Mouse (Mus musculus) CH12.LX (cell line): ENCODE measurements at regions not wholly inside any gene's neighbourhood (a gene's known extent, or its start where the extent isn't known, plus 50 kb on each side); places are given as distances from the start of the nearest gene placed in this dataset.

Source experiments
- DNase-seq: peaks from one replicate; pipeline ENCODE4 v3.0.0-alpha.2; 2013; ENCODE audit errors: extremely low read depth
- H3K27ac ChIP-seq: 2 replicates; pipeline ENCODE4 v1.5.1; 2012; ENCODE audit warnings: low read depth, mild to moderate bottlenecking, control low read depth, moderate library complexity; ENCODE audit not compliant: insufficient read depth
- H3K27me3 ChIP-seq: replicated peaks from 2 replicates; pipeline ENCODE3; 2012; ENCODE audit warnings: inconsistent platforms
- H3K36me3 ChIP-seq, 2 experiments: replicated peaks in 1 of 2; 2 replicates each; pipeline versions ENCODE3 to v1.6.1; 2012; ENCODE audit warnings: inconsistent platforms in 1 of 2, low read length in 1 of 2, mild to moderate bottlenecking in 1 of 2, mixed read lengths in 1 of 2, moderate library complexity in 1 of 2; ENCODE audit not compliant: control insufficient read depth in 1 of 2, insufficient read depth in 1 of 2
- H3K4me1 ChIP-seq, 2 experiments: 2 replicates each; pipeline ENCODE4 v1.6.1; 2012; ENCODE audit warnings: inconsistent platforms in 1 of 2, moderate library complexity in 1 of 2; ENCODE audit not compliant: insufficient read depth in 2 of 2, control insufficient read depth in 1 of 2
- H3K4me2 ChIP-seq: 2 replicates; pipeline ENCODE4 v1.6.1; 2012; ENCODE audit warnings: low read depth, mild to moderate bottlenecking, control low read depth; ENCODE audit not compliant: poor library complexity, insufficient read depth, severe bottlenecking
- H3K4me3 ChIP-seq, 3 experiments: fragments of 150-350 bp in 1 of 3; sonication (generic) in 1 of 3; replicated peaks in 1 of 3; 2 replicates each; pipeline versions ENCODE3 to v1.5.1; 2011 to 2012; ENCODE audit warnings: low read depth in 2 of 3, low read length in 2 of 3, mild to moderate bottlenecking in 2 of 3, moderate library complexity in 2 of 3, control low read depth in 1 of 3, improper control_type of control experiment in 1 of 3, inconsistent platforms in 1 of 3, mixed read lengths in 1 of 3; ENCODE audit not compliant: poor library complexity in 1 of 3
- H3K79me2 ChIP-seq: replicated peaks from 2 replicates; pipeline ENCODE4 v1.6.1; 2012; ENCODE audit warnings: mild to moderate bottlenecking, moderate library complexity; ENCODE audit not compliant: control insufficient read depth, poor library complexity, insufficient read depth, severe bottlenecking; ENCODE audit errors: extremely low read depth
- H3K9ac ChIP-seq: 2 replicates; pipeline ENCODE4 v1.6.1; 2012; ENCODE audit warnings: low read depth, mild to moderate bottlenecking, control low read depth, moderate library complexity; ENCODE audit not compliant: insufficient read depth
- H3K9me3 ChIP-seq: replicated peaks from 2 replicates; pipeline ENCODE3; 2012; ENCODE audit warnings: low read length, inconsistent platforms, mixed read lengths
- CTCF ChIP-seq, 2 experiments: IDR thresholded peaks in 1 of 2; conservative IDR thresholded peaks in 1 of 2; 2 replicates each; pipeline ENCODE4 v1.5.1; 2011 to 2012; ENCODE audit warnings: low read depth in 2 of 2, low read length in 2 of 2, improper control_type of control experiment in 1 of 2, inconsistent platforms in 1 of 2, mild to moderate bottlenecking in 1 of 2, moderate library complexity in 1 of 2
- E2F4 ChIP-seq: IDR thresholded peaks from 2 replicates; pipeline ENCODE4 v1.6.1; 2011; ENCODE audit warnings: low read depth, low read length, improper control_type of control experiment; ENCODE audit not compliant: insufficient replicate concordance
- EP300 ChIP-seq: IDR thresholded peaks from 2 replicates; pipeline ENCODE4 v1.6.1; 2011; ENCODE audit warnings: low read length, improper control_type of control experiment
- JUND ChIP-seq: conservative IDR thresholded peaks from 2 replicates; pipeline ENCODE4 v1.6.1; 2011; ENCODE audit warnings: low read depth, low read length, improper control_type of control experiment
- MAFK ChIP-seq: IDR thresholded peaks from 2 replicates; pipeline ENCODE4 v1.6.1; 2011; ENCODE audit warnings: low read length, improper control_type of control experiment; ENCODE audit not compliant: insufficient replicate concordance
- MAX ChIP-seq: IDR thresholded peaks from 2 replicates; pipeline ENCODE4 v1.6.1; 2011; ENCODE audit warnings: low read length, improper control_type of control experiment
- MAZ ChIP-seq: IDR thresholded peaks from 2 replicates; pipeline ENCODE4 v1.6.1; 2012; ENCODE audit warnings: low read depth, mild to moderate bottlenecking, inconsistent platforms, low read length, improper control_type of control experiment, moderate library complexity
- NRF1 ChIP-seq: IDR thresholded peaks from 2 replicates; pipeline ENCODE4 v1.6.1; 2014; ENCODE audit warnings: low read depth, mild to moderate bottlenecking, inconsistent platforms, low read length, improper control_type of control experiment, moderate library complexity
- PAX5 ChIP-seq: IDR thresholded peaks from 2 replicates; pipeline ENCODE4 v1.6.1; 2012; ENCODE audit warnings: low read length, inconsistent platforms, mixed read lengths
- POLR2A ChIP-seq: IDR thresholded peaks from 2 replicates; pipeline ENCODE4 v1.6.1; 2011; ENCODE audit warnings: low read depth, mild to moderate bottlenecking, improper control_type of control experiment, low read length
- RAD21 ChIP-seq: IDR thresholded peaks from 2 replicates; pipeline ENCODE4 v1.6.1; 2011; ENCODE audit warnings: low read depth, mild to moderate bottlenecking, low read length, improper control_type of control experiment, moderate library complexity
- SIN3A ChIP-seq: IDR thresholded peaks from 2 replicates; pipeline ENCODE4 v1.6.1; 2012; ENCODE audit warnings: low read length, improper control_type of control experiment, inconsistent platforms
- SMC3 ChIP-seq: IDR thresholded peaks from 2 replicates; pipeline ENCODE4 v1.6.1; 2011; ENCODE audit warnings: low read depth, low read length, improper control_type of control experiment
- USF2 ChIP-seq: conservative IDR thresholded peaks from 2 replicates; pipeline ENCODE4 v1.6.1; 2011; ENCODE audit warnings: low read depth, low read length, improper control_type of control experiment
- ZC3H11A ChIP-seq: IDR thresholded peaks from 2 replicates; pipeline ENCODE4 v1.6.1; 2012; ENCODE audit warnings: low read depth, mild to moderate bottlenecking, inconsistent platforms, low read length, improper control_type of control experiment
- ZKSCAN1 ChIP-seq: IDR thresholded peaks from 2 replicates; pipeline ENCODE4 v1.6.1; 2012; ENCODE audit warnings: low read depth, inconsistent platforms, low read length, improper control_type of control experiment, borderline replicate concordance
- ZMIZ1 ChIP-seq: IDR thresholded peaks from 2 replicates; pipeline ENCODE4 v1.6.1; 2012; ENCODE audit warnings: low read depth, mild to moderate bottlenecking, inconsistent platforms, low read length, improper control_type of control experiment
- dilution Hi-C: fragments of 300-500 bp; cut with MboI; formaldehyde crosslinking; loops from 2 replicates; pipeline ENCODE4 v1.14.3; 2020; ENCODE audit warnings: low sequenced_read_pairs; ENCODE audit not compliant: extremely low pct_unique_long_range_greater_than_20kb, extremely low pct_ligation_motif_present
- in situ Hi-C: fragments of 300-500 bp; cut with MboI; formaldehyde crosslinking; loops from 3 replicates; pipeline ENCODE4 v1.14.3; 2019; ENCODE audit warnings: low sequenced_read_pairs, low pct_ligation_motif_present, low pct_unique_long_range_greater_than_20kb, mixed read lengths

DNA sequence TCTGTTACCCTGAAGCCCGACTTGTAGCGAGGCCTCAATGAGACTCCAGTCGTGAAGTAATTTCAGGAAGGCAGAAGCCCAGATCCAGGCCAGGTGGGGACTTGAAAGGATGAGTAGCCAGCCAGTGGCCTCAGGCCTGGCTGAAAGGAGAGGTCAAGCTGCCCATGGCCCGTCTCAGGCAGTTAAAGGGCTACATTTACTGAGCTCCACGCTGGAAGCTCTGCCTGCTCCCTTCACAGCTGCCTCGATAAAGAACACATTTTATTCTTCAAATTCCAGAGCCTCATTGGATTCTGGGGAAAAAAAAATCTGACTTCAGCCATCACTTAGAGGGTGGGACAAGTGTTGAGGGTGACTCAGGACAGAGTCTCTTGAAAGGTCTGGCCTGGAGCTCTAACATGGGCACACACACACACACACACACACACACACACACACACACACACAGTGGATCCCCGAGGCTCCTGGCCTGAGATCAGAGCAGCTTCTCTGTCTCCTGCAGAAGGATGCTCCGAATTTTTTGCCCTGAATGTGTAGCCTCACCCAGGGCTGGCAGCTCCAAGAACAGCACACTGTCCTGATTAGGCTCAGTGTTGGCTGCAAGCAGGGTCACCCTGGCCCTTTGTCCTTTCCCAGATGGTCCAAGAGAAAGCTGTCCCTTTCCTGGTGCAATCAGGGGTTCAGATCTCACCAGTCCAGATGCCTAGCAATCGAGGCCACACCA lies 53.0 kb downstream of the Gadd45g start:
- Histone ChIP-seq H3K4me2 (no peak overlapping the region), H3K4me1 (peaks cover 0 to 5% of the 10 kb centered on the region in 2 experiments; a peak in 1 of 4 replicates), H3K27me3 (no peaks in the 10 kb centered on the region), H3K27ac (no peak overlapping the region), H3K9me3 (peaks cover 6% of the 10 kb centered on the region), H3K9ac (no peak overlapping the region), H3K4me3 (no peak overlapping the region), H3K79me2 (no peaks in the 10 kb centered on the region), H3K36me3 (no peaks in the 10 kb centered on the region)
- in situ Hi-C loops (no loop called here), dilution Hi-C loops (no loop called here)
- no peak for TF ChIP-seq MAX
- no peak for TF ChIP-seq ZKSCAN1
- no peak for TF ChIP-seq POLR2A
- no peak for TF ChIP-seq USF2
- TF ChIP-seq ZMIZ1: no peak
- no peak for TF ChIP-seq JUND
- no peak for TF ChIP-seq RAD21
- no peak for TF ChIP-seq NRF1
- TF ChIP-seq EP300: no peak
- no peak for TF ChIP-seq PAX5
- no peak for DNase-seq

DNA sequence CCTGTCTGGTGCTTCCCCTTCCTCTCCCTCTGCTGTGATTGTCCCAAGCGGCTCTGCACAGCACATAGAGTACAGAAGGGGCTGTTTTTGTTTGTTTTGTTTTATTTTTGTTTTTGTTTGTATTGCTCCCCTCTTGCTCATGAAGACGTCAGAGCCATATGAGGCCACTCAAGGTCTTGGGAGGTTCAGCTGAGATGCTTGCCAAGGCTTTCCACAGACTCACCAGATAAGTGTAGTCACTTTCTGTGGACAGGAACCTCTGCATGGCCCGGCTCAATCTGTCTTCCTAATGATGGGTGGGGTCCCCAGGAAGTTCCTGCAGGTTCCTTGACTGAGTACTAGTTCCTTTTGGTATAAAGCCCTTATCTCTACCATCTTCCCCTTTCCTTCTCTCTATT lies 53.6 kb downstream of the Gadd45g start:
- Histone ChIP-seq H3K27me3 (no peaks in the 10 kb centered on the region), H3K36me3 (no peaks in the 10 kb centered on the region), H3K4me3 (no peak overlapping the region), H3K9ac (no peak overlapping the region), H3K4me1 (peaks cover 0 to 5% of the 10 kb centered on the region in 2 experiments; a peak in 1 of 4 replicates), H3K4me2 (no peak overlapping the region), H3K27ac (no peak overlapping the region), H3K79me2 (no peaks in the 10 kb centered on the region), H3K9me3 (peaks cover under 1% of the 10 kb centered on the region)
- in situ Hi-C loops: no loop called here
- dilution Hi-C loops: no loop called here
- no peak for DNase-seq
- no peak for TF ChIP-seq NRF1
- TF ChIP-seq MAX: no peak
- TF ChIP-seq ZC3H11A: no peak
- TF ChIP-seq MAZ: no peak
- no peak for TF ChIP-seq CTCF (conservative IDR thresholded peaks at IDR 0.05 in 1 of 2, IDR thresholded peaks at IDR 0.05 in 1 of 2; ENCODE audit: low read depth in 2 of 2, low read length in 2 of 2)
- TF ChIP-seq SMC3: no peak
- no peak for TF ChIP-seq SIN3A
- no peak for TF ChIP-seq MAFK
- TF ChIP-seq E2F4: no peak
